Mouse (Mus musculus): ENCODE results near the gene St6galnac4.

- TF ChIP-seq CTCF (IDR thresholded peaks at IDR 0.05; ENCODE audit: borderline replicate concordance, extremely low read depth, insufficient read depth, insufficient read length) (no peak), POLR2A (IDR thresholded peaks at IDR 0.05; ENCODE audit: borderline replicate concordance, extremely low read depth, insufficient read depth, insufficient read length, poor library complexity, severe bottlenecking) (no peak)
These were observed 55.9 kb downstream of the St6galnac4 start for GRCm38 (mm10) chr2:32642813-32643212.
